Mouse (Mus musculus) CD4-positive, CD25-positive, alpha-beta regulatory T cell, adult 9 weeks (primary cell): ENCODE results near the gene 3110040M04Rik. TPM values are rescaled to one million over a fixed set of nuclear protein-coding genes. Genes with fewer than 3 reads are reported as not detected.

ENCODE experiments used
- polyA plus RNA-seq: library from polyadenylated mRNA; unstranded; fragments of 100-300 nt; shearing (Covaris generic); gene quantifications from one replicate; pipeline ENCODE4 v1.2.1, GENCODE M21; 2017

3110040M04Rik gene
- polyA plus RNA-seq = not detected

GRCm38 (mm10) chr1:151203818-151204217, at the start of gene 3110040M04Rik:
TSS of gene 3110040M04Rik (plus strand) at chr1:151204121.

GRCm38 (mm10) chr1:151182266-151182665, 21.7 kb upstream of the 3110040M04Rik start, which contains the start of gene Gm47985:
TSS of gene Gm47985 (plus strand) at chr1:151182537.

GRCm38 (mm10) chr1:151192075-151192474, 11.8 kb upstream of the 3110040M04Rik start, which contains the start of gene Gm8947:
TSS of gene Gm8947 (plus strand) at chr1:151192376.

DNA sequence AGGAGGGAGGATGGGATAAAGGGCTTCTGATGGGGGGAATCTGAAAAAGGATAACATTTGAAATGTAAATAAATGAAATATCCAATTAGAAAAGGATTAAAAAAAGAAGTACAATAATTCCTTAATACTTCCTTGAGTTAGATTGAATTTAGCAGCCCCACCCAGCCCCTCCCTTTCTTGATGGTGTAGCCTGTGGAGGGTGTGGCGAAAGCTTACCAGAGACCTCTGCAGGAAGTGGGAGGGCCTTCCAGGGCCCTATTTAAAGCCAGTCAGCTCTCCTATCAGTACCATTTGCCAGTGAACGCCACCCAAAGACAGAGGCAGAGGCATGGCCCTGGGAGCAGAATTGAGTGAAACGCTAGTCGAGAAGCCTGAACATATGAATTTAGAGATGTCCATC, 5.8 kb upstream of the 3110040M04Rik start, which contains the start of gene Gm47995:
TSS of gene Gm47995 (plus strand) at position 329 of the 400 bp plus-strand sequence.

DNA sequence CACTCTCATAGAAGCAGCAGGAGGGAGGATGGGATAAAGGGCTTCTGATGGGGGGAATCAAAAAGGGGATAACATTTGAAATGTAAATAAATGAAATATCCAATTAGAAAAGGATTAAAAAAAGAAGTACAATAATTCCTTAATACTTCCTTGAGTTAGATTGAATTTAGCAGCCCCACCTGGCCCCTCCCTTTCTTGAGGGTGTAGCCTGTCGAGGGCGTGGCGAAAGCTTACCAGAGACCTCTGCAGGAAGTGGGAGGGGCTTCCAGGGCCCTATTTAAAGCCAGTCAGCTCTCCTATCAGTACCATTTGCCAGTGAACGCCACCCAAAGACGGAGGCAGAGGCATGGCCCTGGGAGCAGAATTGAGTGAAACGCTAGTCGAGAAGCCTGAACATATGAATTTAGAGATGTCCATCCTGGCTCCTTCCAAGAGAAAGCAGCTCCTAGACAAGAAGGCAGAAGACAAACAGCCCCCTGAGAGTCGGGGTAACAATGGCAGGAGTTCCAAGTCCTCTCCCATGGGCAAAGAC, 6.0 kb downstream of the 3110040M04Rik start, which contains the start of gene Gm47996:
TSS of gene Gm47996 (plus strand) at position 308 of the 532 bp plus-strand sequence.

Other genes with a start within 250 kb of the 3110040M04Rik start
- gene Hmcn1, start 210.7 kb upstream of the 3110040M04Rik start, polyA plus RNA-seq = 0.27 TPM
- not detected for gene Gm47985, start 21.6 kb upstream of the 3110040M04Rik start, polyA plus RNA-seq
- gene Gm8947, start 11.7 kb upstream of the 3110040M04Rik start, polyA plus RNA-seq = 0.16 TPM
- not detected for gene Gm47995, start 5.7 kb upstream of the 3110040M04Rik start, polyA plus RNA-seq
- gene Gm47996, start 6.0 kb downstream of the 3110040M04Rik start, polyA plus RNA-seq = not detected
- 144 TPM for gene Ivns1abp, start 140.4 kb downstream of the 3110040M04Rik start, polyA plus RNA-seq
- 40.8 TPM for gene Swt1, start 224.3 kb downstream of the 3110040M04Rik start, polyA plus RNA-seq
- gene Trmt1l, start 224.4 kb downstream of the 3110040M04Rik start, polyA plus RNA-seq = 67.4 TPM